Mouse (Mus musculus) heart, embryonic 12.5 days (tissue): Measurements from ENCODE around the gene Cdk11b. TPM values are rescaled to one million over a fixed set of nuclear protein-coding genes. Genes with fewer than 3 reads are reported as not detected.

Experiments used
- ATAC-seq: fragments of 200-750 bp; cut with Nextera tagmentation; 2 replicates; pipeline ENCODE4 v1.8.0; 2017; ENCODE audit warnings: moderate TSS enrichment, moderate library complexity; ENCODE audit not compliant: insufficient number of reproducible peaks, low FRiP score
- H3K27ac ChIP-seq: fragments of 300-500 bp; sonication (generic); 2 replicates; pipeline ENCODE4 v1.5.1; 2016; ENCODE audit warnings: mild to moderate bottlenecking, moderate library complexity; ENCODE audit not compliant: poor library complexity, severe bottlenecking
- H3K27me3 ChIP-seq: fragments of 300-500 bp; sonication (generic); replicated peaks from 2 replicates; pipeline ENCODE4 v1.6.1; 2016; ENCODE audit warnings: mild to moderate bottlenecking, moderate library complexity
- H3K36me3 ChIP-seq: fragments of 300-500 bp; sonication (generic); 2 replicates; pipeline ENCODE4 v1.6.1; 2016; ENCODE audit warnings: mild to moderate bottlenecking, moderate library complexity
- H3K4me1 ChIP-seq: fragments of 300-500 bp; sonication (generic); replicated peaks from 2 replicates; pipeline ENCODE4 v1.6.1; 2016; ENCODE audit warnings: mild to moderate bottlenecking
- H3K4me2 ChIP-seq: fragments of 300-500 bp; sonication (generic); 2 replicates; pipeline ENCODE4 v1.6.1; 2016; ENCODE audit warnings: mild to moderate bottlenecking, moderate library complexity
- H3K4me3 ChIP-seq: fragments of 300-500 bp; sonication (generic); 2 replicates; pipeline ENCODE4 v1.5.1; 2016; ENCODE audit warnings: mild to moderate bottlenecking
- H3K9ac ChIP-seq: fragments of 300-500 bp; sonication (generic); 2 replicates; pipeline ENCODE4 v1.6.1; 2016; ENCODE audit warnings: mild to moderate bottlenecking, moderate library complexity
- H3K9me3 ChIP-seq: fragments of 300-500 bp; sonication (generic); replicated peaks from 2 replicates; pipeline ENCODE4 v1.6.1; 2016; ENCODE audit warnings: mild to moderate bottlenecking, moderate library complexity
- WGBS: fragments of 180-500 bp; shearing (Covaris S2); methylation state at CpG from one replicate; pipeline ENCODE4 v1.1.7; 2016; 5-methylcytosine and 5-hydroxymethylcytosine counted together
- polyA plus RNA-seq: library from polyadenylated mRNA; unstranded; fragments of >200 nt; fragmentation: Nextera tagmentation; extraction: Ambion mirVana; gene quantifications from 2 replicates; pipeline ENCODE4 v1.2.1, GENCODE M21; 2016

The Cdk11b gene
- polyA plus RNA-seq, 1 experiment from 2014 or later: 52.3 TPM

DNA sequence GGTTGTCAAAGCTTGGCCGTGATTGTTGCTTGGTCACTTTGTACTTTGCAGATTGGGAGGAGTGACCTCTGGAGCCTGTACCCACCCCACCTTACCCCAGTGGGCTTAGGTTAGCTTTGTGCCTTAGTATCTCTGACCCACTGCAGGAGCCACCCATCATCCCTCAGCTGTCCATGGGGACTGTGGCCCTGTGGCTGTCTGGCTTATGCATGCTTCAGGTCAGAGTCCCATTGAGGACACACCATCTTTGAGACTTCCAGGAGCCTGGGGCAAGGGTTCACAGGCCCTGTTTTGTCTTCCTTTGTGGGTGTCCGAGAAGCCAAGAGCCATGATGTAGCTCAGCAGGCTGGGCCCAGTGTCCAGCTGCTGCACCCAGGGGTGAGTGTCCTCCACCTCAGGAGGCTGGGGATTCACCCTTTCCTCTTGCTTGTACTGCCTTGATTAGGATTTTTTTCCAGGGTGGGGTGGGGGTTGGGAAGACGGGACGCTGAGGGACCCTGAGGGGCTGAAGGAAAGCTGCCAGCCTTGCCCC is 70.9 kb downstream of the Cdk11b start:
- no peaks in the 10 kb centered on the region for H3K9me3 ChIP-seq
- H3K4me2 ChIP-seq: peak overlapping the region; percentile 99
- H3K4me3 ChIP-seq: no peak overlapping the region
- WGBS: 90% methylated on average over 4 of the region's 4 CpGs
- no peak for ATAC-seq
- no peaks in the 10 kb centered on the region for H3K36me3 ChIP-seq
- H3K4me1 ChIP-seq: peaks cover 5% of the 10 kb centered on the region; the same call in 1 of the 2 replicates
- H3K27me3 ChIP-seq: peaks cover 35% of the 10 kb centered on the region
- no peak overlapping the region for H3K27ac ChIP-seq
- no peak overlapping the region for H3K9ac ChIP-seq

DNA sequence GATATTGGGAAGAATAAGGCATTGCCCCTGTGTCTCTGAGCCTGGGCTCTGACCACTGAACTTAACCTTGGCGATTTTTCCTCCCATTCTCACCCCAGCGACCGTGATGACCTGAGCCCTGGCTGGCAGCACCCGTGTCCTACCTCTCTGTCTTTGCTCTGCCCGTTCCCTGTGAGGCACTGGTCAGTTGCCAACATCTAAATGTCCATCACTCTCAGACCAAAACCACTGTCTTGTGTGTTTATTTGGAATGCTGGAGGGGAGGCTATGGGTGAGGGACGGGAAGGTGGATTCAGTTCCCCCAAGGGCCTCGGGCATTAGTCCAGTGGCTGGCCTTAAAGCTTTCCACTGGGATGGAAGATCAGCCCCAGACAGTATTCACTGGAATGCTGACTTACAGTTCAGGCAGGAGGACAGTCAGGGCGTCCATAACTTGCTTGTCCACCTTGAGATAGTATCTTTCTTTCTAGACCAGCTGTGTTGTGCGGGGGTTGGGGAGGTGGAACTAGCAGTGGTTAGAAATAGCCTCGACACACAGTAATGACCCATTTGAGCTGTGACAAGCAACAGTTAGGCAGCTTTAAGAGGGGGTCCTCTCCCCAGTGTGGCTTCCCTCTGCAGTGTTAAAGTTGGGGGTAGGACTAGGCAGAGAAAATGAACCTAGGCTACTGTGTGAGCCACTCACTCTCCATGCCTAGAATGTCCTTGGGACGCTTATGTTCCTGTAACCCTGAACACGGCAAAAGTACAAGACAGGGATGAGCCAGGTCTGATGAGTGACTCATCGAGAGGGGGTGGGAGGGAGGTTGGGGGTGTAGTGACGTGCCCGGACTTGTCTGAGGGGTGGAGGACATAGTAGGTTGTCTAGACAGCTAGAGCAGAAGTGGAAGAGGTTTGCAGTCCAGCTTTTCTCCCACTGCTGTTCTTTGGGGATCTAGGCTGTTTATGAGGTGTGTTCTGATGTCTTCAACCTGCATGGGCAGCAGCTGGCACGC is 71.9 kb downstream of the Cdk11b start:
- no peaks in the 10 kb centered on the region for H3K36me3 ChIP-seq
- ATAC-seq: no peak
- H3K27ac ChIP-seq: no peak overlapping the region
- peaks cover 5% of the 10 kb centered on the region; the same call in 1 of the 2 replicates for H3K4me1 ChIP-seq
- 57% methylated on average over 16 of the region's 16 CpGs for WGBS
- no peak overlapping the region for H3K4me3 ChIP-seq
- H3K9ac ChIP-seq: no peak overlapping the region
- no peak overlapping the region for H3K4me2 ChIP-seq
- peaks cover 28% of the 10 kb centered on the region for H3K27me3 ChIP-seq
- H3K9me3 ChIP-seq: no peaks in the 10 kb centered on the region

Other genes starting within 250 kb of the Cdk11b start
- not detected in 2 replicates for gene Gabrd, start 226.7 kb upstream of the Cdk11b start, polyA plus RNA-seq
- gene Cfap74, start 215.7 kb upstream of the Cdk11b start, polyA plus RNA-seq: 0.87 and 1.3 TPM in 2 replicates
- not detected in 2 replicates for gene Tmem52, start 155.7 kb upstream of the Cdk11b start, polyA plus RNA-seq
- 394 and 400 TPM in 2 replicates for gene Gnb1, start 133.5 kb upstream of the Cdk11b start, polyA plus RNA-seq
- 52.0 and 52.5 TPM in 2 replicates for gene Nadk, start 62.5 kb upstream of the Cdk11b start, polyA plus RNA-seq
- 8.9 and 9.1 TPM in 2 replicates for gene Slc35e2, start 23.4 kb upstream of the Cdk11b start, polyA plus RNA-seq
- not detected in 2 replicates for gene Gm10563, start 20.6 kb downstream of the Cdk11b start, polyA plus RNA-seq
- gene Mmp23, start 28.5 kb downstream of the Cdk11b start, polyA plus RNA-seq: 72.0 and 75.7 TPM in 2 replicates
- gene Mib2, start 44.3 kb downstream of the Cdk11b start, polyA plus RNA-seq: 21.7 and 22.4 TPM in 2 replicates
- gene Fndc10, start 69.5 kb downstream of the Cdk11b start, polyA plus RNA-seq: 5.2 and 5.5 TPM in 2 replicates
- gene Ssu72, start 79.9 kb downstream of the Cdk11b start, polyA plus RNA-seq: 111 and 116 TPM in 2 replicates
- 0.63 and 0.67 TPM in 2 replicates for gene Tmem240, start 109.9 kb downstream of the Cdk11b start, polyA plus RNA-seq
- 102 and 104 TPM in 2 replicates for gene Atad3a, start 136.2 kb downstream of the Cdk11b start, polyA plus RNA-seq
- gene Vwa1, start 149.8 kb downstream of the Cdk11b start, polyA plus RNA-seq: 1.7 TPM in 2 replicates
- 7.0 and 7.2 TPM in 2 replicates for gene Tmem88b, start 161.0 kb downstream of the Cdk11b start, polyA plus RNA-seq
- gene Ankrd65, start 165.6 kb downstream of the Cdk11b start, polyA plus RNA-seq: not detected in 2 replicates
- 137 and 151 TPM in 2 replicates for gene Mrpl20, start 178.0 kb downstream of the Cdk11b start, polyA plus RNA-seq
- 137 TPM in 2 replicates for gene Ccnl2, start 187.6 kb downstream of the Cdk11b start, polyA plus RNA-seq
- 128 and 132 TPM in 2 replicates for gene Aurkaip1, start 206.4 kb downstream of the Cdk11b start, polyA plus RNA-seq
- 50.2 and 62.4 TPM in 2 replicates for gene Mxra8, start 214.8 kb downstream of the Cdk11b start, polyA plus RNA-seq
- gene Dvl1, start 222.5 kb downstream of the Cdk11b start, polyA plus RNA-seq: 9.4 and 10.1 TPM in 2 replicates
- 0.13 and 0.19 TPM in 2 replicates for gene Tas1r3, start 238.5 kb downstream of the Cdk11b start, polyA plus RNA-seq
- gene Cptp, start 244.6 kb downstream of the Cdk11b start, polyA plus RNA-seq: 9.2 and 10.1 TPM in 2 replicates
- 37.8 and 38.3 TPM in 2 replicates for gene Ints11, start 244.7 kb downstream of the Cdk11b start, polyA plus RNA-seq